Mouse (Mus musculus): Measurements from ENCODE around the gene Tecr. TPM values are rescaled to one million over a fixed set of nuclear protein-coding genes. Genes with fewer than 3 reads are reported as not detected.
A peak's percentile ranks its signal among the peaks of the same experiment; 100 is the strongest.
"Not testable (repeated sequence)": the region's sequence is repeated elsewhere in the genome, so short reads cannot be mapped to it uniquely, and the experiment has no call there.

Tecr gene
- polyA plus RNA-seq, 1 experiment, result 215 TPM

DNA sequence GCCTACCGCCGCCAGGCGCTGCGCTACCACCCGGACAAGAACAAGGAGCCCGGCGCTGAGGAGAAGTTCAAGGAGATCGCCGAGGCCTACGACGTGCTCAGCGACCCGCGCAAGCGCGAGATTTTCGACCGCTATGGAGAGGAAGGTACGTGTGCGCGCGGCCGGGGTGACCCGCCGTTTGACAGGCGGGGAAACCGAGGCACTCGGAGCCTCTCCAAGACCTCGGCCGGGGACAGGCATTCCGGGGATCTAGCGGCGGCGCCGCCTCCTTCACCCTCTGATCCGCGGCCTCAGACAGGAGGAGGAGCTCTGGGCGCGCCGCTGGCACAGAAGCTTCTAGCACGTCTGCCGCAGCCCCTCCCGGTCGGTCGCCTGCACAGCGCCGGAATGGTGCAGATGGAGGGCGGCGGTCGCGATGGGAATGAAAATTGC, 643 bp upstream of the Tecr start:
- TF ChIP-seq CTCF (IDR thresholded peaks at IDR 0.05; ENCODE audit: low read depth, low read length), result no peak
- no peak for TF ChIP-seq POLR2A (IDR thresholded peaks at IDR 0.05; ENCODE audit: borderline replicate concordance, low read depth, low read length)
- Histone ChIP-seq H3K27ac (ENCODE audit: insufficient read depth, low read depth, low read length) (peak overlapping the region; percentile 71), H3K4me3 (ENCODE audit: insufficient read depth, low read length) (peak overlapping the region; percentile 97), H3K4me1 (ENCODE audit: control insufficient read depth, insufficient read depth, low read length) (peaks cover 8% of the 10 kb centered on the region; the same call in 1 of the 2 replicates)

GRCm38 (mm10) chr8:83602650-83603029, 5.1 kb downstream of the Tecr start:
- H3K27ac ChIP-seq (ENCODE audit: insufficient read depth, low read depth, low read length), result no peak overlapping the region
- no peak overlapping the region for H3K4me3 ChIP-seq (ENCODE audit: insufficient read depth, low read length)
- H3K4me1 ChIP-seq (ENCODE audit: control insufficient read depth, insufficient read depth, low read length), result peaks cover 10% of the 10 kb centered on the region

GRCm38 (mm10) chr8:83599814-83600213, 8.0 kb downstream of the Tecr start:
- no peak overlapping the region for H3K27ac ChIP-seq (ENCODE audit: insufficient read depth, low read depth, low read length)
- TF ChIP-seq CTCF (IDR thresholded peaks at IDR 0.05; ENCODE audit: low read depth, low read length), result no peak
- TF ChIP-seq POLR2A (IDR thresholded peaks at IDR 0.05; ENCODE audit: borderline replicate concordance, low read depth, low read length), result no peak
- H3K4me1 ChIP-seq (ENCODE audit: control insufficient read depth, insufficient read depth, low read length), result peaks cover 7% of the 10 kb centered on the region
- no peak overlapping the region for H3K4me3 ChIP-seq (ENCODE audit: insufficient read depth, low read length)

More at GRCm38 (mm10) chr8:83602650-83603029, 5.1 kb downstream of the Tecr start:
- no peak for TF ChIP-seq CTCF (IDR thresholded peaks at IDR 0.05; ENCODE audit: low read depth, low read length)
- no peak for TF ChIP-seq POLR2A (IDR thresholded peaks at IDR 0.05; ENCODE audit: borderline replicate concordance, low read depth, low read length)

DNA sequence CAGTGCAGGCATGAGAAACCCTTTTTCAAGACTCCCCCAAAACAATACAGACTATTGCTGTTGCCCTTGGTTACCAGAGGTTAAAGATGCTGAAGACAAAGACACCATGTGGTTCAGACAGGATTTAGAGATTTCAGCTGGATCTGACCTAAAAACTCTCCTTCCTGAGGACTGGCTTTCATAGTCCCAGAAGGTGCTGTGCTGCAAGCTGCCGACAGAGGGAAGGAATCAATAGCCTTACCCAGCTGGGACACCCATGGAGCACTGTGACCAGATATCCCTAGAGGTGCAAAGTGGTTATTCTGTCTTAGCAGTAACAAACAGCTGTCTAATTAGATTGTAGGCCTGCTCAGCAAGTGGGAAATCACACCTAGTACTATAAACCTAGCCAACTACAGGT, 9.6 kb downstream of the Tecr start:
- TF ChIP-seq CTCF (IDR thresholded peaks at IDR 0.05; ENCODE audit: low read depth, low read length) (no peak), POLR2A (IDR thresholded peaks at IDR 0.05; ENCODE audit: borderline replicate concordance, low read depth, low read length) (no peak)
- Histone ChIP-seq H3K27ac (ENCODE audit: insufficient read depth, low read depth, low read length) (no peak overlapping the region), H3K4me1 (ENCODE audit: control insufficient read depth, insufficient read depth, low read length) (peaks cover 7% of the 10 kb centered on the region), H3K4me3 (ENCODE audit: insufficient read depth, low read length) (no peak overlapping the region)

DNA sequence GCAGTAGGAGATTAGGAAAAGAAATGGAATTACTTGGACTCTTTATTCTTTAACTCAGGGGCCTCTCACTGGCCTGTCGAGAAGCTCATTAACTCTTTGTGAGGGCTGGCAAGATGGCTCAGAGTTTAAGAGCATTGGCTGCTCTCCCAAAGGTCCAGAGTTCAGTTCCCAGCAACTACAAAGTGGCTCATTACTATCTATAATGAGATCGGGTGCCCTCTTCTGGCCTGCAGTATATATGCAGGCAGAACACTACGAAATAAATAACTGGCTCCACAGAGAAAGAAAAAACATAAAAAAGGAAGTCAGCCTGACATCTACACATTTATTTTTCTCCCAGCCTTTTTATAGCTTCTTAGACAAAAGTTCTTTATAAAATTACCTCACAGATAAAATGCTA, 11.4 kb downstream of the Tecr start:
- Histone ChIP-seq H3K4me3 (ENCODE audit: insufficient read depth, low read length) (no peak overlapping the region), H3K4me1 (ENCODE audit: control insufficient read depth, insufficient read depth, low read length) (peaks cover 15% of the 10 kb centered on the region), H3K27ac (ENCODE audit: insufficient read depth, low read depth, low read length) (no peak overlapping the region)
- TF ChIP-seq POLR2A (IDR thresholded peaks at IDR 0.05; ENCODE audit: borderline replicate concordance, low read depth, low read length) (no peak), CTCF (IDR thresholded peaks at IDR 0.05; ENCODE audit: low read depth, low read length) (peak; percentile 31; the same call in 1 of the 2 replicates)

GRCm38 (mm10) chr8:83595050-83595345, 12.8 kb downstream of the Tecr start:
- Histone ChIP-seq H3K27ac (ENCODE audit: insufficient read depth, low read depth, low read length) (peak overlapping the region; percentile 58), H3K4me3 (ENCODE audit: insufficient read depth, low read length) (peak overlapping the region; percentile 57)
- H3K4me1 ChIP-seq (ENCODE audit: control insufficient read depth, insufficient read depth, low read length), result not testable (repeated sequence)

DNA sequence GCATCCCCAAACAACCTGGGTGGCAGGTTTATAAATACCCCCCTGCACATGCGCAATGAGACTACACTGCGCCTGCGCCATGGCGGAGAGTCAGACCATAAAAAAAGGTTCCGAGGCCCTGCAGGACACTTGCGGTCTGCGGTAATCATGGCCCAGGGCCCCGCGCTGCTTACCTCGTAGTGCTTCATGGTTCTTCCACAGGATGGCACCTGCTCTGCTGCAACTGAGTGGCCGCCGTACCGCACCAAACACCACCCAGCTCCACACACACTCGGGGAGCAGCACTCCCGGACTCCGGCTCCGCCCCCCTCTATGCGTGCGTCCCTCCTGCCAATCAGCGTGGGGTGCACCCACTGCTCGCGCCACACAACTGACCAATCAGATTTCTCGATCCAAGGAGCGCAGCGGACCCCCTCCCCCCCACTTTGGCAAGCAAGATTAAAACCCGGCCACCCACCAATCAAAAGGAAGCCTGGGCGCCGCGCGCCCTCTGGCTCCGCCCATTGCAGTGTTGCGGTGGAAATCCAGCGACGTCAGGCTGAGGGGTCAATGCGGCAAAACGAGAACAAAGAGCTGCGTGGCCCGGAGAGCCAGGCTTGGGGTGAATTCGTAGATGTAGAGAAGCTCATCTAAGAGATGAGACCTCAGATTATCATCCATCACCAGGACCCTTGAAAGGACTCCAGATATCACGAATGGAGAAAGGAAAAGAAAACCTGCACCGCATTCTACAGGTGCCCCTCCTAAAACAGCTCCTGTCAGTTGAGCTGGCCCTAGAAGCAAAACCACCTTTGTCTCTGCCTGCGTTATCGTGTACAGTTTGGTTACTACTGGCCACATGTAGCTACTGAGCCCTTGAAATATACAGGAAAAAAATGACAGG, 13.4 kb downstream of the Tecr start:
- no peak for TF ChIP-seq CTCF (IDR thresholded peaks at IDR 0.05; ENCODE audit: low read depth, low read length)
- Histone ChIP-seq H3K27ac (ENCODE audit: insufficient read depth, low read depth, low read length) (peak overlapping the region; percentile 70), H3K4me3 (ENCODE audit: insufficient read depth, low read length) (peak overlapping the region; percentile 94), H3K4me1 (ENCODE audit: control insufficient read depth, insufficient read depth, low read length) (peaks cover 8% of the 10 kb centered on the region)

DNA sequence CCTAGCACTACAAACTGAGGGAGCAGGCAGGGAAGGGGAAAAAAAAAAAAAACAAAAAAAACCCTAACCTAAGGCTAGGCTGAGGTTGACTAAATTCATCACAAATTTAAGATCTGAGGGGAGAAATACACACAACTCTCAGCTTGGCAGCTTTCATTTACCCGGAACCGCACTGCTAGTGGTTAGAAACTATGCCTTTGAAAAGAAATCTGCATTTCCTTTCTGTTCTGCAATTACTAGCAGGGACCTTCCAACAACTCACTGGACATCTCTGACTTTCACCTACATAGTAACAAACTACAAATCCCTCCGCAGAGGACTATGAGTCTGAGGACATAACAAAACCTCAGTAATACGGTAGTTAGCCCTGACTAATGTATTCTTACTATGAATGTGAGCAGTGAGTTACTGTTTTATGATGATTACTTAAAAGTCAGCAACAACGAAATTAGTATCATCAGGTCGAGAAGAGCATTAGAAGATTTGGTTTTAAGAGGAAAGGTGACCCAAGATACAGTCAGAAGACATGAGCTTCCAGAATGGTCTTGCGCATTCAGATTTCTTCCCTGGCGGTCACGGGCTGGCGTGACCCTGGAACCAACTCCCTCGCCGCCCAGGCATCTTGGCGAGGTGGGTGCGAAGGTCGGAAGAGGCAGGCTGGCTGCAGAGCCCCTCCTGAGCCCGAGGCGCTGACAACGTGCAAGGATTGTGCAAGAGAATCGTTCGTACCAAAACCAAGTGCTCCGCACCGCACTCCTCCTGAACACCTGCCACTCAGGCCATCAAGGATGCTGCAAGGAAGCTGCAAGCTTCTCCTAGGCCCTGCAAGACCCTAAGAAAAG, 14.2 kb downstream of the Tecr start:
- TF ChIP-seq CTCF (IDR thresholded peaks at IDR 0.05; ENCODE audit: low read depth, low read length) (no peak), POLR2A (IDR thresholded peaks at IDR 0.05; ENCODE audit: borderline replicate concordance, low read depth, low read length) (no peak)
- H3K4me3 ChIP-seq (ENCODE audit: insufficient read depth, low read length), result peak overlapping the region; percentile 94
- H3K4me1 ChIP-seq (ENCODE audit: control insufficient read depth, insufficient read depth, low read length), result peaks cover 8% of the 10 kb centered on the region
- H3K27ac ChIP-seq (ENCODE audit: insufficient read depth, low read depth, low read length), result peak overlapping the region; percentile 70

DNA sequence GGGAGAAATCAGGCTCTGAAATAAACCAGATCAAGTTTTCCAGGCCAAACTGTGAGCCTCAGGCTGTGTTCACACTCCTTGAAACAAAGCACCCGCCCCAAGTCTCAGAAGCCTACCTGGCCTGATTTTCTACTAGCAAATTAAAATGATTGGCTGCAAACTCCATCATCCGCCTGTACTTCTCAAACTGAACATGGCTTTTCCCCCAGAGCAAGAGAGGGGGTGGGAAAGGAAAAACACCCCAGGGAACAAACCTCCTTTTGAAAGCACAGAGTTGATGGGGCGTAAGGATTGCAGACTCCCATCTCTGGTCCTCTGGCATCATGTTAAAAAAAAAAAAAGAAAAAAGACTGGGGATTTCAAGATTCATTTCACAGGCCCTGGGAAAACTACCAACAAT, 15.1 kb downstream of the Tecr start:
- no peak overlapping the region for H3K27ac ChIP-seq (ENCODE audit: insufficient read depth, low read depth, low read length)
- no peak for TF ChIP-seq POLR2A (IDR thresholded peaks at IDR 0.05; ENCODE audit: borderline replicate concordance, low read depth, low read length)
- TF ChIP-seq CTCF (IDR thresholded peaks at IDR 0.05; ENCODE audit: low read depth, low read length), result no peak
- H3K4me3 ChIP-seq (ENCODE audit: insufficient read depth, low read length), result 0 out of 2 replicates have a peak overlapping the region, but pooled peaks have one; percentile 1
- H3K4me1 ChIP-seq (ENCODE audit: control insufficient read depth, insufficient read depth, low read length), result peaks cover 8% of the 10 kb centered on the region

- TF ChIP-seq POLR2A (IDR thresholded peaks at IDR 0.05; ENCODE audit: borderline replicate concordance, low read depth, low read length) (no peak), CTCF (IDR thresholded peaks at IDR 0.05; ENCODE audit: low read depth, low read length) (no peak)
- H3K4me1 ChIP-seq (ENCODE audit: control insufficient read depth, insufficient read depth, low read length), result peaks cover 8% of the 10 kb centered on the region
- H3K27ac ChIP-seq (ENCODE audit: insufficient read depth, low read depth, low read length), result no peak overlapping the region
- H3K4me3 ChIP-seq (ENCODE audit: insufficient read depth, low read length), result no peak overlapping the region
These were observed 17.2 kb downstream of the Tecr start for GRCm38 (mm10) chr8:83590488-83591023.
